ENCODE assay signal across 8 mouse cellular contexts in genomic region chr1:192069971-192070591, GRCm38 (mm10). TPM values are rescaled to one million over a fixed set of nuclear protein-coding genes. Genes with fewer than 3 reads are reported as not detected.
DNase-seq lines count a peak whose midpoint lies in the region; ATAC-seq and TF ChIP-seq lines count a peak whose summit lies in the region.

No protein-coding gene starts in this region.

- TF ChIP-seq CTCF in spleen, adult 2 months (IDR thresholded peaks at IDR 0.05; ENCODE audit: extremely low read depth, insufficient read depth, insufficient read length, insufficient replicate concordance) = no peak

- no peak for ATAC-seq in forebrain, embryonic 11.5 days (replicated peaks; ENCODE audit: low FRiP score)
- ATAC-seq in intestine, embryonic 15.5 days = peak; percentile 27; the same call in 1 of the 2 replicates
- no peak for ATAC-seq in liver, embryonic 16.5 days (ENCODE audit: low read depth)
- no peak for ATAC-seq in erythroid progenitor cell, adult 5-6 weeks (replicated peaks; ENCODE audit: low FRiP score, poor library complexity, severe bottlenecking)

- H3K27ac ChIP-seq in forebrain, embryonic 11.5 days (ENCODE audit: low read depth, low read length) = no peak overlapping the region
- H3K27ac ChIP-seq in forebrain, embryonic 10.5 days = no peak overlapping the region
- peak overlapping the region; percentile 10; the same call in 1 of the 2 replicates for H3K27ac ChIP-seq in spleen, adult 2 months (ENCODE audit: insufficient read depth, low read length)
- H3K27ac ChIP-seq in intestine, embryonic 15.5 days = peak overlapping the region; percentile 61
- H3K27ac ChIP-seq in liver, embryonic 16.5 days (ENCODE audit: low read length) = no peak overlapping the region

- no peak overlapping the region for H3K4me3 ChIP-seq in forebrain, embryonic 11.5 days (ENCODE audit: low read depth, low read length)
- H3K4me3 ChIP-seq in forebrain, embryonic 10.5 days = no peak overlapping the region
- no peak overlapping the region for H3K4me3 ChIP-seq in spleen, adult 2 months (ENCODE audit: extremely low read depth, insufficient read depth, insufficient read length)
- no peak overlapping the region for H3K4me3 ChIP-seq in intestine, embryonic 15.5 days (replicated peaks)
- no peak overlapping the region for H3K4me3 ChIP-seq in liver, embryonic 16.5 days (ENCODE audit: low read depth, low read length)

- no peaks in the 10 kb centered on the region for H3K9me3 ChIP-seq in forebrain, embryonic 11.5 days (ENCODE audit: control insufficient read depth, low read length)
- H3K9me3 ChIP-seq in forebrain, embryonic 10.5 days = no peaks in the 10 kb centered on the region
- no peaks in the 10 kb centered on the region for H3K9me3 ChIP-seq in intestine, embryonic 15.5 days
- no peaks in the 10 kb centered on the region for H3K9me3 ChIP-seq in liver, embryonic 16.5 days (replicated peaks; ENCODE audit: control insufficient read depth, low read length)

- TF ChIP-seq POLR2A in spleen, adult 2 months (IDR thresholded peaks at IDR 0.05; ENCODE audit: low read depth, low read length) = no peak

- WGBS in forebrain, embryonic 11.5 days = 71% methylated on average over 13 of the region's 13 CpGs
- 67% methylated on average over 13 of the region's 13 CpGs for WGBS in forebrain, embryonic 10.5 days
- 31% methylated on average over 13 of the region's 13 CpGs for WGBS in spleen, adult 2 months
- 26% methylated on average over 13 of the region's 13 CpGs for WGBS in intestine, embryonic 15.5 days
- 37% methylated on average over 13 of the region's 13 CpGs for WGBS in liver, embryonic 16.5 days (ENCODE audit: insufficient replicate concordance)

- no peaks in the 10 kb centered on the region for H3K4me1 ChIP-seq in forebrain, embryonic 11.5 days (replicated peaks; ENCODE audit: control insufficient read depth, insufficient read depth, low read length)
- H3K4me1 ChIP-seq in forebrain, embryonic 10.5 days = peaks cover 24% of the 10 kb centered on the region
- peaks cover 12% of the 10 kb centered on the region; the same call in 1 of the 2 replicates for H3K4me1 ChIP-seq in spleen, adult 2 months (ENCODE audit: control insufficient read depth, insufficient read depth, insufficient read length)
- H3K4me1 ChIP-seq in intestine, embryonic 15.5 days (replicated peaks) = peaks cover 27% of the 10 kb centered on the region
- H3K4me1 ChIP-seq in liver, embryonic 16.5 days (ENCODE audit: control insufficient read depth, low read depth, low read length) = peaks cover 12% of the 10 kb centered on the region

- H3K9ac ChIP-seq in forebrain, embryonic 11.5 days (ENCODE audit: low read length) = no peak overlapping the region
- no peak overlapping the region for H3K9ac ChIP-seq in intestine, embryonic 15.5 days
- no peak overlapping the region for H3K9ac ChIP-seq in liver, embryonic 16.5 days (ENCODE audit: low read depth, low read length)

- peak; percentile 44 for DNase-seq in forebrain, embryonic 11.5 days (ENCODE audit: low spot score)
- DNase-seq in forebrain, embryonic 10.5 days (ENCODE audit: extremely low spot score, low spot score) = no peak
- no peak for DNase-seq in spleen, adult 2 months (ENCODE audit: low read depth in 1 of 2, low spot score in 2 of 2)
- DNase-seq in spleen, postnatal 36 days (ENCODE audit: low spot score in 2 of 2) = no peak
- no peak for DNase-seq in ovary, postnatal 36 days (ENCODE audit: low spot score)

- H3K27me3 ChIP-seq in forebrain, embryonic 11.5 days (ENCODE audit: control insufficient read depth, insufficient read depth, low read length) = no peaks in the 10 kb centered on the region
- H3K27me3 ChIP-seq in forebrain, embryonic 10.5 days (ENCODE audit: poor library complexity, severe bottlenecking) = peaks cover 14% of the 10 kb centered on the region
- no peaks in the 10 kb centered on the region for H3K27me3 ChIP-seq in spleen, adult 2 months (ENCODE audit: control insufficient read depth, insufficient read depth, low read length)
- H3K27me3 ChIP-seq in intestine, embryonic 15.5 days (replicated peaks) = no peaks in the 10 kb centered on the region
- no peaks in the 10 kb centered on the region for H3K27me3 ChIP-seq in liver, embryonic 16.5 days (ENCODE audit: control insufficient read depth, insufficient read depth, low read depth, low read length)

- H3K4me2 ChIP-seq in forebrain, embryonic 11.5 days (ENCODE audit: low read depth, low read length, severe bottlenecking) = no peak overlapping the region
- H3K4me2 ChIP-seq in intestine, embryonic 15.5 days (replicated peaks) = peak overlapping the region; percentile 47
- H3K4me2 ChIP-seq in liver, embryonic 16.5 days (ENCODE audit: low read depth, low read length) = 0 out of 2 replicates have a peak overlapping the region, but pooled peaks have one; percentile 20

- H3K36me3 ChIP-seq in forebrain, embryonic 11.5 days (ENCODE audit: control insufficient read depth, insufficient read depth, low read length) = no peaks in the 10 kb centered on the region
- H3K36me3 ChIP-seq in forebrain, embryonic 10.5 days (replicated peaks) = no peaks in the 10 kb centered on the region
- H3K36me3 ChIP-seq in spleen, adult 2 months (ENCODE audit: control insufficient read depth, insufficient read depth, low read length) = peaks cover 39% of the 10 kb centered on the region
- H3K36me3 ChIP-seq in intestine, embryonic 15.5 days = peaks cover 22% of the 10 kb centered on the region
- peaks cover 12% of the 10 kb centered on the region for H3K36me3 ChIP-seq in liver, embryonic 16.5 days (ENCODE audit: control insufficient read depth, insufficient read depth)

RNA-seq across cellular contexts. Expression of gene Traf5, which starts 22.3 kb away (rescaled TPM):
- polyA plus RNA-seq in forebrain, embryonic 11.5 days (2014; fragmentation: Nextera tagmentation; extraction: Ambion mirVana) = 2.8 and 4.4 TPM in 2 replicates
- polyA plus RNA-seq in forebrain, embryonic 10.5 days (2016; fragmentation: Nextera tagmentation; extraction: Ambion mirVana) = 2.3 and 4.1 TPM in 2 replicates
- polyA plus RNA-seq in spleen, adult 2 months (2012; rRNA removed) = 31.0 and 32.2 TPM in 2 replicates
- polyA plus RNA-seq in intestine, embryonic 15.5 days (2015; fragmentation: Nextera tagmentation; extraction: Ambion mirVana) = 19.6 and 21.3 TPM in 2 replicates
- polyA plus RNA-seq in liver, embryonic 16.5 days (2015; fragmentation: Nextera tagmentation; extraction: Ambion mirVana) = 4.9 and 5.3 TPM in 2 replicates
- 6.1 and 16.3 TPM in 2 replicates for total RNA-seq in erythroid progenitor cell, adult 5-6 weeks (2015; ENCODE audit: low replicate concordance)
- 9.1 and 16.4 TPM in 2 replicates for total RNA-seq in erythroid progenitor cell, adult 5-6 weeks (2017; ENCODE audit: low replicate concordance)

Comparison
In these comparisons a context has a peak if more than half of its experiments do, and no peak if none do; other contexts are left out.
1. H3K27ac ChIP-seq: peak in spleen, adult 2 months (single experiment) and intestine, embryonic 15.5 days (single experiment); none in forebrain, embryonic 11.5 days (single experiment), forebrain, embryonic 10.5 days (single experiment) and liver, embryonic 16.5 days (single experiment).